Mouse (Mus musculus) testis, postnatal 10 days (tissue): ENCODE measurements at regions not wholly inside any gene's neighbourhood (a gene's known extent, or its start where the extent isn't known, plus 50 kb on each side); places are given as distances from the start of the nearest gene placed in this dataset.
A peak's percentile ranks its signal among the peaks of the same experiment; 100 is the strongest.
"Not testable (repeated sequence)": the region's sequence is repeated elsewhere in the genome, so short reads cannot be mapped to it uniquely, and the experiment has no call there.

Source experiments
- DNase-seq: peaks from one replicate; pipeline ENCODE4 v3.0.0; 2021; ENCODE audit warnings: low spot score

- DNase-seq, result peak; percentile 68
Observed at GRCm38 (mm10) chr4:61998366-61998765, 55.6 kb downstream of the Mup20 start.

GRCm38 (mm10) chr4:61989941-61990340 lies 64.0 kb downstream of the Mup20 start:
- DNase-seq, result not testable (repeated sequence)

- DNase-seq, result no peak
Observed at GRCm38 (mm10) chr4:61976159-61976558, 77.8 kb downstream of the Mup20 start.

GRCm38 (mm10) chr4:61973236-61973635 lies 80.7 kb downstream of the Mup20 start:
- peak; percentile 61 for DNase-seq

- no peak for DNase-seq
Observed at GRCm38 (mm10) chr4:61969691-61970090, 84.3 kb downstream of the Mup20 start.

GRCm38 (mm10) chr4:61967674-61968073 lies 86.3 kb downstream of the Mup20 start:
- DNase-seq, result not testable (repeated sequence)

GRCm38 (mm10) chr4:61962315-61962714 lies 91.6 kb downstream of the Mup20 start:
- DNase-seq, result no peak
